Mouse (Mus musculus): ENCODE results near the gene Zic1. TPM values are rescaled to one million over a fixed set of nuclear protein-coding genes. Genes with fewer than 3 reads are reported as not detected.

The Zic1 gene
- polyA plus RNA-seq, 1 experiment from 2014 or later, result not detected

DNA sequence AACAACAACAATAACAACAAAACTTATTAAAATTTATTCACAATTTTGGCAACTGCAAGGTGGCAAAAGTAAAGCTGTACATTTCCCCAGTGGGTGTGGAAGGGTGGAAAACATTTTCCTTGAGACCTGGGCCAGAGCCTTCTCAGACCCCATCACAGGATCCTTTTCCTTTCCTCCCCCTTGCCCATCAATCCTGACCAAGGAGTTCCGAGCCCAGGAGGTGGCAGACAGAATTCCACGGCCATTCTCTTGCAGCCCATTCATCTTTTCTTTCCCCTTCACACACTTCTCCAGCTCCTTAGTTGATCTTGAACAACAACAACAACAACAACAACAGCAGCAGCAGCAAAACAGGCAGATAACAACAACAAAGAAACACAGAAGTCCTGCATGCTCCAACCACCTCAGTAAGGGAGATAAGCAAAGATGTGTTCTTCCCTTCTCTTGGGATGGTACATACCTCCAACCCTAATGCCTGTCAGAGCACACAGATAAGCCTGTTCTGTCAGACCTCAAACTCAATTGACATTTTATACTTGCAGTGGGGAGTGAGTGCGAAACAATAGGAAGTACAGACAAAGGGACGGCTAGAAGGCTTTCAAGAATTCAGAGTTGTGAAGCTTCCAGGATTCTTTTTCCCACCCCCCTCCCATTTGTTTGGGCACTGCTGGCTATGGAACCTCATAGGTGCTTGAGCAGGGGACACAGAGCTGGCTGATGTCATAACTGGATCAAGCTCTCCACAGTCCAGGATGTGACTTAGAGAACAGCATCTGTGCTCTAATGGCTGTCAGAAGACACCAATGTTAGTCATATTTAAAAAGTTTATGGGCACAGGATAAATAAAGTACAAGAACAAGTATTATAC lies 19.3 kb upstream of the Zic1 start:
- ATAC-seq, result no peak
- no peak for DNase-seq (ENCODE audit: low spot score)
- no peaks in the 10 kb centered on the region for H3K36me3 ChIP-seq (ENCODE audit: insufficient read depth, low read length)

DNA sequence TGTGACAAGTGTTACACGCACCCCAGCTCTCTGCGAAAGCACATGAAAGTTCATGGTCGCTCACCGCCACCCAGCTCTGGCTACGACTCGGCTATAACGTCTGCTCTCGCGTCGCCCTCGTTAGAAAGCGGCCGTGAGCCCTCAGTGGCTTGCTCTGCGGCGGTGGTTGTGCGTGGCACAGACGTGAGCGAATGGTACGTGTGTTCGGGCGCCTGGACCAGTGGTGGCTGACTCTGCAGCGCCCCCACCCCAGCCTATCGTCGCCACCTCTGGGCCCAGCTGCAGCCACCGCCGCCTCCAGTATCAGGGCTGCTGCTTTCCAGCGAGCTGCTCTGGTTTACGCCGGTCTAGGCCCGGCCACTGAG lies 18.5 kb upstream of the Zic1 start:
- Histone ChIP-seq H3K4me1 (ENCODE audit: insufficient read depth, low read depth, low read length) (peaks cover 4% of the 10 kb centered on the region; the same call in 1 of the 2 replicates), H3K27me3 (replicated peaks; ENCODE audit: insufficient read depth, low read length) (peaks cover 73% of the 10 kb centered on the region), H3K27ac (ENCODE audit: low read length) (no peak overlapping the region), H3K9me3 (ENCODE audit: low read length) (no peaks in the 10 kb centered on the region), H3K4me3 (ENCODE audit: low read depth, low read length) (no peak overlapping the region), H3K9ac (replicated peaks; ENCODE audit: low read depth) (no peak overlapping the region), H3K36me3 (ENCODE audit: insufficient read depth, low read length) (no peaks in the 10 kb centered on the region), H3K4me2 (replicated peaks; ENCODE audit: low read depth, low read length) (no peak overlapping the region)
- ATAC-seq (no peak), DNase-seq (ENCODE audit: low spot score) (no peak)
- WGBS, result 1% methylated on average over 30 of the region's 30 CpGs
- TF ChIP-seq EP300 (IDR thresholded peaks at IDR 0.05), result no peak
- TF ChIP-seq CTCF (IDR thresholded peaks at IDR 0.05), result no peak

More for the DNA sequence above, 19.3 kb upstream of the Zic1 start:
- H3K4me1 ChIP-seq (ENCODE audit: insufficient read depth, low read depth, low read length), result peaks cover 4% of the 10 kb centered on the region; the same call in 1 of the 2 replicates
- peaks cover 71% of the 10 kb centered on the region for H3K27me3 ChIP-seq (replicated peaks; ENCODE audit: insufficient read depth, low read length)
- TF ChIP-seq CTCF (IDR thresholded peaks at IDR 0.05), result no peak
- TF ChIP-seq EP300 (IDR thresholded peaks at IDR 0.05), result no peak
- no peak overlapping the region for H3K4me3 ChIP-seq (ENCODE audit: low read depth, low read length)
- H3K27ac ChIP-seq (ENCODE audit: low read length), result no peak overlapping the region
- WGBS, result 3% methylated on average over 4 of the region's 4 CpGs
- H3K9me3 ChIP-seq (ENCODE audit: low read length), result no peaks in the 10 kb centered on the region
- H3K9ac ChIP-seq (replicated peaks; ENCODE audit: low read depth), result no peak overlapping the region
- no peak overlapping the region for H3K4me2 ChIP-seq (replicated peaks; ENCODE audit: low read depth, low read length)

- Histone ChIP-seq H3K27me3 (replicated peaks; ENCODE audit: insufficient read depth, low read length) (peaks cover 78% of the 10 kb centered on the region), H3K4me3 (ENCODE audit: low read depth, low read length) (no peak overlapping the region), H3K27ac (ENCODE audit: low read length) (no peak overlapping the region), H3K36me3 (ENCODE audit: insufficient read depth, low read length) (no peaks in the 10 kb centered on the region), H3K9me3 (ENCODE audit: low read length) (no peaks in the 10 kb centered on the region), H3K4me2 (replicated peaks; ENCODE audit: low read depth, low read length) (no peak overlapping the region), H3K4me1 (ENCODE audit: insufficient read depth, low read depth, low read length) (peaks cover 4% of the 10 kb centered on the region; the same call in 1 of the 2 replicates), H3K9ac (replicated peaks; ENCODE audit: low read depth) (no peak overlapping the region)
- 1% methylated on average over 28 of the region's 28 CpGs for WGBS
- ATAC-seq (no peak), DNase-seq (ENCODE audit: low spot score) (no peak)
- TF ChIP-seq EP300 (IDR thresholded peaks at IDR 0.05), result no peak
Measured at GRCm38 (mm10) chr9:91383441-91384135, 18.0 kb upstream of the Zic1 start.

DNA sequence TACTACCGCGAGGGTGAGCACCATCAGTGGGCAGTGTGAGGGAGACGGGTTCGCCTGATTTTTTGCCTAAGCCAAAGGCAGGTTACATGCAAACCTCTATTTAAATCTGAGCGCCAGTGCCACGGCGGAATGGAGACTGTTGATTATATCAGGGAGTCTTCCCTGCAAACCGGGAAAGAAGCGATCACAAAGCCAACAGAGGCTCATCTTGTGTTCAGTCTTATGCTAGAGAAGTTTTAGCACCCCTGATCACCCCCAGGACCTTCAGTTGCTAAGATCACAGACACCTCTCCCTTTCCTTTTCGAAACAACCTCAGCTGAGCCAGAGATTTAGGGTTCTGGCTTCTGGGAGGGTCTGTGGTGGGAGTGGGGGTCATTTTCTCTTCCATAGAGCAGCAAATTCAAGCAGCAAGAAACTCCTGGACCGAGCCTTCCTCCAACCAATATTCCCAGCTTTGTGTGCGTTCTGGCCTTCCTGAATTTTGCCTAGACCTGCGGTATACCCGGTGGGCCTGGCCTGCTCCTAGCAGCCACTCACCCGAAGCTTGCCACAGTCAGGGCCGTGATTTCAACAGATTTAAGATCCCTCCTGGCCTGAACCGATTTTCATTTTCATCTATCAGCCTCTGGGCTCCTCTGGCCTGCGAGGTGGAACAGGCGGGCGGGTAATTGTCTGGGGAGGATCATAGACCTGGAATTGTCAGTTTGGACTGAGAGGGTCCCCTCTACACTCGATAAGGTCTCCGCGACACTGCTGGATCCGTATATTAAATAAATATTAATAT lies 17.1 kb upstream of the Zic1 start:
- H3K27me3 ChIP-seq (replicated peaks; ENCODE audit: insufficient read depth, low read length), result peaks cover 78% of the 10 kb centered on the region
- H3K4me2 ChIP-seq (replicated peaks; ENCODE audit: low read depth, low read length), result no peak overlapping the region
- H3K4me1 ChIP-seq (ENCODE audit: insufficient read depth, low read depth, low read length), result peaks cover 4% of the 10 kb centered on the region; the same call in 1 of the 2 replicates
- TF ChIP-seq EP300 (IDR thresholded peaks at IDR 0.05), result no peak
- no peak for DNase-seq (ENCODE audit: low spot score)
- H3K9me3 ChIP-seq (ENCODE audit: low read length), result no peaks in the 10 kb centered on the region
- no peak overlapping the region for H3K4me3 ChIP-seq (ENCODE audit: low read depth, low read length)
- no peak overlapping the region for H3K9ac ChIP-seq (replicated peaks; ENCODE audit: low read depth)
- 3% methylated on average over 24 of the region's 24 CpGs for WGBS
- no peak overlapping the region for H3K27ac ChIP-seq (ENCODE audit: low read length)
- H3K36me3 ChIP-seq (ENCODE audit: insufficient read depth, low read length), result no peaks in the 10 kb centered on the region
- ATAC-seq, result no peak

GRCm38 (mm10) chr9:91382111-91382379 lies 16.4 kb upstream of the Zic1 start:
- ATAC-seq, result no peak
- H3K27ac ChIP-seq (ENCODE audit: low read length), result no peak overlapping the region
- H3K4me2 ChIP-seq (replicated peaks; ENCODE audit: low read depth, low read length), result 0 out of 2 replicates have a peak overlapping the region, but pooled peaks have one; percentile 84
- no peaks in the 10 kb centered on the region for H3K9me3 ChIP-seq (ENCODE audit: low read length)
- TF ChIP-seq EP300 (IDR thresholded peaks at IDR 0.05) (no peak), CTCF (IDR thresholded peaks at IDR 0.05) (no peak)
- H3K4me1 ChIP-seq (ENCODE audit: insufficient read depth, low read depth, low read length), result peaks cover 4% of the 10 kb centered on the region; the same call in 1 of the 2 replicates
- peaks cover 78% of the 10 kb centered on the region for H3K27me3 ChIP-seq (replicated peaks; ENCODE audit: insufficient read depth, low read length)
- no peak overlapping the region for H3K4me3 ChIP-seq (ENCODE audit: low read depth, low read length)
- WGBS, result 11% methylated on average over 2 of the region's 2 CpGs
- no peak overlapping the region for H3K9ac ChIP-seq (replicated peaks; ENCODE audit: low read depth)
- no peak for DNase-seq (ENCODE audit: low spot score)
- no peaks in the 10 kb centered on the region for H3K36me3 ChIP-seq (ENCODE audit: insufficient read depth, low read length)
